Mouse (Mus musculus) MEL (cell line): ENCODE results near the gene Dpysl5. TPM values are rescaled to one million over a fixed set of nuclear protein-coding genes. Genes with fewer than 3 reads are reported as not detected.
"Not testable (repeated sequence)": the region's sequence is repeated elsewhere in the genome, so short reads cannot be mapped to it uniquely, and the experiment has no call there.

Experiments
- DNase-seq: peaks from one replicate; pipeline ENCODE4 v3.0.0; 2011; ENCODE audit warnings: low read depth, low spot score
- H3K27ac ChIP-seq: 2 replicates; pipeline ENCODE4 v1.5.1; 2012; ENCODE audit warnings: low read depth, mild to moderate bottlenecking, control low read depth, low read length, moderate library complexity; ENCODE audit not compliant: control insufficient read depth
- H3K27me3 ChIP-seq, 2 experiments: fragments of 150-350 bp in 1 of 2; sonication (generic) in 1 of 2; 2 replicates each; pipeline ENCODE4 v1.6.1; 2012; ENCODE audit warnings: low read length in 2 of 2, mild to moderate bottlenecking in 2 of 2, improper control_type of control experiment in 1 of 2, moderate library complexity in 1 of 2; ENCODE audit not compliant: insufficient read depth in 2 of 2, control insufficient read depth in 1 of 2
- H3K36me3 ChIP-seq, 2 experiments: 2 replicates each; pipeline ENCODE4 v1.6.1; 2012 to 2014; ENCODE audit warnings: low read length in 2 of 2, improper control_type of control experiment in 1 of 2, inconsistent platforms in 1 of 2, mild to moderate bottlenecking in 1 of 2; ENCODE audit not compliant: insufficient read depth in 2 of 2, control insufficient read depth in 1 of 2
- H3K4me1 ChIP-seq, 2 experiments: fragments of 150-350 bp in 1 of 2; sonication (generic) in 1 of 2; 2 replicates each; pipeline ENCODE4 v1.6.1; 2012; ENCODE audit warnings: low read length in 2 of 2, improper control_type of control experiment in 1 of 2, mild to moderate bottlenecking in 1 of 2; ENCODE audit not compliant: insufficient read depth in 2 of 2, control insufficient read depth in 1 of 2
- H3K4me3 ChIP-seq, 2 experiments: fragments of 150-350 bp in 1 of 2; sonication (generic) in 1 of 2; 2 replicates each; pipeline ENCODE4 v1.5.1; 2012; ENCODE audit warnings: low read depth in 2 of 2, low read length in 2 of 2, mild to moderate bottlenecking in 2 of 2, moderate library complexity in 2 of 2, control low read depth in 1 of 2, improper control_type of control experiment in 1 of 2; ENCODE audit not compliant: control insufficient read depth in 1 of 2, insufficient read depth in 1 of 2
- H3K79me2 ChIP-seq: 2 replicates; pipeline ENCODE4 v1.6.1; 2012; ENCODE audit warnings: mild to moderate bottlenecking, low read length, moderate library complexity; ENCODE audit not compliant: control insufficient read depth, poor library complexity, insufficient read depth
- H3K9ac ChIP-seq: 2 replicates; pipeline ENCODE4 v1.6.1; 2012; ENCODE audit warnings: low read depth, mild to moderate bottlenecking, control low read depth, low read length, moderate library complexity; ENCODE audit not compliant: control insufficient read depth, poor library complexity, severe bottlenecking
- H3K9me3 ChIP-seq: fragments of 150-350 bp; sonication (generic); replicated peaks from 2 replicates; pipeline ENCODE4 v1.6.1; 2012; ENCODE audit warnings: mild to moderate bottlenecking, low read length, improper control_type of control experiment, moderate library complexity; ENCODE audit not compliant: insufficient read depth
- CHD1 ChIP-seq: IDR thresholded peaks from 2 replicates; pipeline ENCODE4 v1.6.1; 2012; ENCODE audit warnings: low read depth, mild to moderate bottlenecking, inconsistent platforms, low read length, improper control_type of control experiment
- CHD2 ChIP-seq: IDR thresholded peaks from 2 replicates; pipeline ENCODE4 v1.6.1; 2011; ENCODE audit warnings: low read length, improper control_type of control experiment
- E2F4 ChIP-seq: IDR thresholded peaks from 2 replicates; pipeline ENCODE4 v1.6.1; 2011; ENCODE audit warnings: low read depth, low read length, improper control_type of control experiment, borderline replicate concordance
- ELF1 ChIP-seq: IDR thresholded peaks from 2 replicates; pipeline ENCODE4 v1.6.1; 2014; ENCODE audit warnings: low read depth, mild to moderate bottlenecking, inconsistent platforms, low read length, improper control_type of control experiment, moderate library complexity
- MAX ChIP-seq: IDR thresholded peaks from 2 replicates; pipeline ENCODE4 v1.6.1; 2011; ENCODE audit warnings: low read length, improper control_type of control experiment
- MYC ChIP-seq: IDR thresholded peaks from 2 replicates; pipeline ENCODE4 v1.6.1; 2011; ENCODE audit warnings: low read depth, mild to moderate bottlenecking, low read length, improper control_type of control experiment, moderate library complexity
- POLR2A ChIP-seq, 2 experiments: IDR thresholded peaks; 2 replicates each; pipeline ENCODE4 v1.6.1; 2011 to 2012; ENCODE audit warnings: low read length in 2 of 2, mild to moderate bottlenecking in 2 of 2, control low read depth in 1 of 2, improper control_type of control experiment in 1 of 2, low read depth in 1 of 2, moderate library complexity in 1 of 2; ENCODE audit not compliant: control insufficient read depth in 1 of 2, insufficient read depth in 1 of 2, poor library complexity in 1 of 2
- POLR2AphosphoS2 ChIP-seq: IDR thresholded peaks from 2 replicates; pipeline ENCODE4 v1.6.1; 2011; ENCODE audit warnings: low read length, improper control_type of control experiment
- POLR2AphosphoS5 ChIP-seq: IDR thresholded peaks from 2 replicates; pipeline ENCODE4 v1.6.1; 2012; ENCODE audit warnings: low read depth, borderline replicate concordance, mild to moderate bottlenecking, inconsistent platforms, low read length, moderate library complexity, mixed read lengths
- RCOR1 ChIP-seq: IDR thresholded peaks from 2 replicates; pipeline ENCODE4 v1.6.1; 2012; ENCODE audit warnings: low read depth, mild to moderate bottlenecking, inconsistent platforms, low read length, improper control_type of control experiment
- TBP ChIP-seq: IDR thresholded peaks from 2 replicates; pipeline ENCODE4 v1.8.0; 2011; ENCODE audit warnings: low read depth, low read length, improper control_type of control experiment
- ZC3H11A ChIP-seq: IDR thresholded peaks from 2 replicates; pipeline ENCODE4 v1.6.1; 2012; ENCODE audit warnings: low read depth, mild to moderate bottlenecking, inconsistent platforms, low read length, improper control_type of control experiment
- ZKSCAN1 ChIP-seq: IDR thresholded peaks from 2 replicates; pipeline ENCODE4 v1.6.1; 2012; ENCODE audit warnings: low read depth, mild to moderate bottlenecking, inconsistent platforms, low read length, improper control_type of control experiment, moderate library complexity
- ZMIZ1 ChIP-seq: IDR thresholded peaks from 2 replicates; pipeline ENCODE4 v1.6.1; 2012; ENCODE audit warnings: low read depth, mild to moderate bottlenecking, inconsistent platforms, low read length, improper control_type of control experiment, moderate library complexity
- polyA plus RNA-seq, 2 experiments: library from polyadenylated mRNA; stranded (reverse) in 1 of 2; unstranded in 1 of 2; fragments of >175 nt in 1 of 2; fragments of >200 nt in 1 of 2; gene quantifications; 2 replicates each; pipeline versions ENCODE4 v1.2.1 to v1.2.4; 2012; ENCODE audit warnings: low replicate concordance in 2 of 2, low read depth in 1 of 2; ENCODE audit not compliant: insufficient read length in 2 of 2, insufficient read depth in 1 of 2, missing spikeins in 1 of 2
- total RNA-seq: library from RNA; depleted of rRNA; stranded (reverse); fragments of 300-350 nt; gene quantifications from 2 replicates; pipeline ENCODE4 v1.2.3, GENCODE M21; 2012

The Dpysl5 gene
- total and polyA plus RNA-seq, 3 experiments, result not detected

- H3K79me2 ChIP-seq, H3K9ac ChIP-seq, H3K4me3 ChIP-seq, DNase-seq, H3K4me1 ChIP-seq, H3K9me3 ChIP-seq, H3K27ac ChIP-seq, H3K27me3 ChIP-seq: not testable (repeated sequence)
- TF ChIP-seq TBP, result peak; percentile 78
- 0 out of 4 replicates have a peak, but pooled peaks of 1 of the 2 experiments have one; percentile 38 for TF ChIP-seq POLR2A (IDR thresholded peaks at IDR 0.05; ENCODE audit: control insufficient read depth in 1 of 2, insufficient read depth in 1 of 2, low read depth in 1 of 2, low read length in 2 of 2, poor library complexity in 1 of 2)
- H3K36me3 ChIP-seq, result peaks cover under 1 to 17% of the 10 kb centered on the region in 2 experiments; a peak in 3 of 4 replicates
Observed at GRCm38 (mm10) chr5:30678069-30678468, 33.3 kb upstream of the Dpysl5 start.

GRCm38 (mm10) chr5:30678722-30679296 is 32.6 kb upstream of the Dpysl5 start:
- H3K4me3 ChIP-seq, result no peak overlapping the region
- H3K4me1 ChIP-seq, result no peaks in the 10 kb centered on the region
- no peaks in the 10 kb centered on the region for H3K79me2 ChIP-seq
- H3K27me3 ChIP-seq, result no peaks in the 10 kb centered on the region
- TF ChIP-seq MYC (no peak), ELF1 (no peak), ZC3H11A (no peak), ZMIZ1 (peak; percentile 32; the same call in 1 of the 2 replicates), CHD2 (0 out of 2 replicates have a peak, but pooled peaks have one; percentile 17), ZKSCAN1 (no peak), POLR2AphosphoS2 (peak; percentile 80), E2F4 (no peak), POLR2AphosphoS5 (no peak), RCOR1 (no peak), CHD1 (no peak)
- no peak overlapping the region for H3K27ac ChIP-seq
- no peak overlapping the region for H3K9ac ChIP-seq
- H3K9me3 ChIP-seq, result no peaks in the 10 kb centered on the region
- DNase-seq, result no peak
- H3K36me3 ChIP-seq, result peaks cover 0 to 13% of the 10 kb centered on the region in 2 experiments; a peak in 2 of 4 replicates

- Histone ChIP-seq H3K79me2 (no peaks in the 10 kb centered on the region), H3K36me3 (peaks cover 0 to 7% of the 10 kb centered on the region in 2 experiments; a peak in 2 of 4 replicates), H3K27ac (no peak overlapping the region), H3K9ac (no peak overlapping the region), H3K27me3 (no peaks in the 10 kb centered on the region), H3K4me3 (no peak overlapping the region), H3K9me3 (no peaks in the 10 kb centered on the region), H3K4me1 (no peaks in the 10 kb centered on the region)
- TF ChIP-seq MAX, result no peak
- DNase-seq, result no peak
Observed at GRCm38 (mm10) chr5:30679593-30679992, 31.8 kb upstream of the Dpysl5 start.
